Mouse (Mus musculus): Measurements from ENCODE around the gene Pate2. TPM values are rescaled to one million over a fixed set of nuclear protein-coding genes. Genes with fewer than 3 reads are reported as not detected.
"Not testable (repeated sequence)": the region's sequence is repeated elsewhere in the genome, so short reads cannot be mapped to it uniquely, and the experiment has no call there.

Pate2 gene
- polyA plus RNA-seq, 1 experiment from 2014 or later: 0.97 TPM

DNA sequence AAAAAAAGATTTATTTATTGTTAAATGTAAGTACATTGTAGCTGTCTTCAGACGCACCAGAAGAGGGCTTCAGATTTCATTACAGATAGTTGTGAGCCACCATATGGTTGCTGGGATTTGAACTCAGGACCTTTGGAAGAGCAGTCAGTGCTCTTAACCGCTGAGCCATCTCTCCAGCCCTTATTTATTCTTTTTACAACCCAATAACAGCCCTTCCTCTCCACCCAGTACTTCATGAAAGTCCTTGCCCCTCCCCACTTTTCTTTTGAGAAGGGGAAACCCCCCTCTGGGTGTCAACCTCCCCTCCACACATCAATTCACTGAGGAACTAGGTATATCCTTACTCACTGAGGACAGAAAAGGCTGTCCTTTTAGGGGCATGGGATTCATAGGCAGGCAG is 46.7 kb downstream of the Pate2 start:
- H3K36me3 ChIP-seq; H3K9me3 ChIP-seq; H3K4me2 ChIP-seq; H3K27ac ChIP-seq (replicated peaks); H3K9ac ChIP-seq; ATAC-seq (ENCODE audit: low FRiP score, low read depth); H3K27me3 ChIP-seq; H3K4me1 ChIP-seq (replicated peaks); H3K4me3 ChIP-seq: not testable (repeated sequence)
- WGBS: 76% methylated on average over 2 of the region's 2 CpGs

DNA sequence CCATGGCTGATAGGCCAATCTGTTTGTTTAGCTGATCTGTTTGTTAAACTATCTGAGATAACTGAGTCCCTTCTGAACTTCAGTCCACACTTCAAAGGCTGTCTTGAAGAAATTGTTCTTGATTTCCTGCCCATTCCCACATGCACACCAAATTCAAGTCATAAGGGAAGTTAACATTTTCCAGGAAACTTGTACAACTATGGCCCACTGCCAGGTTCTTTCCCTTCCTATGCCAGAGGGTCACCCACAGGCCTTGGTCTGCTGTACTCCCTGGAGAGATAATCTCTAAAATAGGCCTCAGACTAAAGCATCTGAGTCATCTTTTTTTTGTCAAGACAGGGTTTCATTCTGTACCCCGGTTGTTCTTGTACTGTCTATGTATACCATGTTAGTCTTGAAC is 62.9 kb downstream of the Pate2 start:
- H3K4me1 ChIP-seq (replicated peaks): no peaks in the 10 kb centered on the region
- H3K27me3 ChIP-seq: no peaks in the 10 kb centered on the region
- no peak overlapping the region for H3K9ac ChIP-seq
- WGBS: 100% methylated on average over 1 of the region's 1 CpGs
- H3K4me2 ChIP-seq: no peak overlapping the region
- H3K27ac ChIP-seq (replicated peaks): no peak overlapping the region
- ATAC-seq (ENCODE audit: low FRiP score, low read depth): no peak
- H3K9me3 ChIP-seq: no peaks in the 10 kb centered on the region
- H3K36me3 ChIP-seq: no peaks in the 10 kb centered on the region
- no peak overlapping the region for H3K4me3 ChIP-seq

DNA sequence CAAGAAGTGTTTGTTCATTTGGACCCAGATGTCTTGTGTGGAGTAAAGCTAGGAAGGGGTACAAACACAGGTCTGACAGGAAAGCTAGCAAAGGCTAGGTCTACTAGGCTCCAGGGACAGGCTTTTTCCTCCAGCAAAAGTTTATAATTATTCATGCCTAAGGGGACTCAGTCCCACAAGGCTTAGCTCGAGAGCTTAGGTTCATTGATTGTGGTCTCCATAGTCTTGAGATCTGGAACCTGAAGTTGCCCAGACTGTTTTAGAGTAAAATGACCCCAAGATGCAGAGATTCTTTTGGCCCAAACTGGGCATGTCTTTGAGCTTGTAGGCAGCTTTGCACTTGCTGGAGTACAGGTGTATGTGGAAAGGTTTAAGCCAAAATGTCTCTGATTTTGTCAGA is 78.0 kb downstream of the Pate2 start, which contains the start of gene Pate3:
Gene Pate3 (minus strand): TSS at position 101 of the 400 bp plus-strand sequence.
- Histone ChIP-seq H3K4me3 (no peak within 1 kb of the TSS), H3K4me2 (no peak within 1 kb of the TSS), H3K4me1 (replicated peaks) (no peaks in the 10 kb centered on the region), H3K9me3 (no peaks in the 10 kb centered on the region), H3K27me3 (no peaks in the 10 kb centered on the region), H3K27ac (replicated peaks) (no peak within 1 kb of the TSS), H3K36me3 (no peaks in the 10 kb centered on the region), H3K9ac (no peak within 1 kb of the TSS)
- 90% methylated on average over 1 of the region's 1 CpGs for WGBS
- no peak for ATAC-seq (ENCODE audit: low FRiP score, low read depth)

DNA sequence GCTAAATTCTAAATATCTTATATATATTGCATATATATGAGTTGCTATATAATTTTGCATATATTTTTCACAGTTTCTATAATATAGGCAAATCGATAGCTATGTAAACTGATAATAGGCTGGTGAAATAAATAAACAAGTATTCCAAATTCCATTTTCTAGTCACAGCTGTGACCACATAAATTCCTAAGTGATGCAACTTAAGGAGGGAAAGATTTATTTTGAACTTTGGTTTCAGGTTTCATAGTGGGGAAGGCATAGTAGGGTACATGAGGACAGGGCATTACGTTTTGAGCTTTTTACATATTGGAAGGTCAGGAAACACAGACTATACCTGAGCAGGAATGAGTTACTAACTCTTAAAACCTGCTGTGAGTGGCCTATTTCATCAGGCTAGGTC is 103.5 kb downstream of the Pate2 start:
- no peaks in the 10 kb centered on the region for H3K36me3 ChIP-seq
- no peak for ATAC-seq (ENCODE audit: low FRiP score, low read depth)
- no peaks in the 10 kb centered on the region for H3K9me3 ChIP-seq
- H3K27me3 ChIP-seq: no peaks in the 10 kb centered on the region
- WGBS: 82% methylated on average over 2 of the region's 2 CpGs
- H3K4me1 ChIP-seq (replicated peaks): no peaks in the 10 kb centered on the region
- H3K9ac ChIP-seq: no peak overlapping the region
- H3K4me3 ChIP-seq: no peak overlapping the region
- no peak overlapping the region for H3K27ac ChIP-seq (replicated peaks)
- no peak overlapping the region for H3K4me2 ChIP-seq

DNA sequence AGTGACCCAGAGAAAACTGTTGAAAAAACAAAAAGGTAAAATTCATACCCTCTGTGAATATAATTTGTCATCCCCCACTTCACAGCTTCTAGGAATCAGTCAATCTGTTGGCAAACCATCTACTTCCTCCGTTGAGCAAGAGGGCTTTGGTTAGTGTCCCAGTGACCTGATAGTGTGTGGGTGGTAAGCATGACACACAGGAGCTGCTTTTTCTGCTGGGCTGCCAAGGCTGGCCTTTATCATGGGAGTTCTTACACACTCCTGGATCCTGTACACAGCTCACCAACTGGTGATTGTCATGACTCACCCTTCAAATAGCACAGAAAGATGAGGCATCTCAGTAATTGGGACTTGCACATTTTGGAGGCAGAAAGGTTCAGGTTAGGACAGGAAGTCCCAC is 116.9 kb downstream of the Pate2 start, which contains the start of gene Pate1:
Gene Pate1 (minus strand): TSS at position 378 of the 400 bp plus-strand sequence.
- H3K27ac ChIP-seq (replicated peaks): no peak within 1 kb of the TSS
- no peaks in the 10 kb centered on the region for H3K27me3 ChIP-seq
- H3K4me1 ChIP-seq (replicated peaks): no peaks in the 10 kb centered on the region
- ATAC-seq (ENCODE audit: low FRiP score, low read depth): no peak
- H3K36me3 ChIP-seq: no peaks in the 10 kb centered on the region
- H3K4me2 ChIP-seq: no peak within 1 kb of the TSS
- WGBS: 59% methylated on average over 1 of the region's 1 CpGs
- H3K9me3 ChIP-seq: no peaks in the 10 kb centered on the region
- no peak within 1 kb of the TSS for H3K9ac ChIP-seq
- H3K4me3 ChIP-seq: no peak within 1 kb of the TSS

DNA sequence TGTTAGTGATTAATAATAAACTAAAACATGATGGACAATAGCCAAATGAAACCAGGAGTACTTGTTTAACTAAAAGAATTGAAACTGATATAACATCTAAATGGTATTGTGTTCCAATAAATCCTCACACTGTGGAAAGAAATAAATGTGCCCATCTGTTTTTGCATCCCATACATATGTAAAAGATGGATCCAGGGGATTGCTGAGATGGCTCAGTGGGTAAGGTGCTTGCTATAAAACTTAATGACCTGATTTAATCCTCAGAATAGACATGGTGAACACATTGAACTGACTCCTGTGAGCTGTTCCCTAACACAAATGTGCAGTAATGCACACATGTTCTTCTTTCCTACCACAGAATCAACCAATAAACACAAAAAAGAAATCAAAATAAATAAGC is 121.8 kb downstream of the Pate2 start:
- Histone ChIP-seq H3K9ac (no peak overlapping the region), H3K4me2 (no peak overlapping the region), H3K9me3 (no peaks in the 10 kb centered on the region), H3K36me3 (no peaks in the 10 kb centered on the region), H3K27ac (replicated peaks) (no peak overlapping the region), H3K27me3 (no peaks in the 10 kb centered on the region), H3K4me3 (no peak overlapping the region), H3K4me1 (replicated peaks) (no peaks in the 10 kb centered on the region)
- ATAC-seq (ENCODE audit: low FRiP score, low read depth): no peak

DNA sequence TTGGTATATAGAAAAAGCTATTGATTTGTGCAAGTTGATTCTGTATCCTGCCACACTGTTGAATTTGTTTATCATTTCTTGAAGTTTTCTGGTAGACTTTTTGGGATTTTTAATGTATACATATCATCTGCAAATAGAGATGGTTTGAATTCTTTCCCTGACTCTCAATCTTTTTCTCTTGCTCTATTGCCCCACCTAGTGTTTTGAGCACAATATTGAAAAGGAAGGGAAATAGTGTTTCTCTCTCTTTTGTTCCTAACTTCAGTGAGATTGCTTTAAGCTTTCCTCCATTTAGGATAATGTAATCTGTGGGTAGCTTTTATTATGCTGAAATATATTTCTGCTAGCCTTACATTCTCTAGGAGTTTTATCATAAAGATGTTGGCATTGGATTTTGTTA is 137.2 kb downstream of the Pate2 start:
- no peak overlapping the region for H3K4me2 ChIP-seq
- H3K4me3 ChIP-seq: no peak overlapping the region
- H3K9ac ChIP-seq: no peak overlapping the region
- no peak overlapping the region for H3K27ac ChIP-seq (replicated peaks)
- H3K27me3 ChIP-seq: no peaks in the 10 kb centered on the region
- no peaks in the 10 kb centered on the region for H3K4me1 ChIP-seq (replicated peaks)
- H3K36me3 ChIP-seq: no peaks in the 10 kb centered on the region
- no peak for ATAC-seq (ENCODE audit: low FRiP score, low read depth)
- no peaks in the 10 kb centered on the region for H3K9me3 ChIP-seq

Other genes starting within 250 kb of the Pate2 start
- 2.8 and 5.2 TPM in 2 replicates for gene Cdon, start 149.2 kb upstream of the Pate2 start, polyA plus RNA-seq (2015; fragmentation: Nextera tagmentation; extraction: Ambion mirVana)
- not detected in 2 replicates for gene Gm1113, start 52.0 kb upstream of the Pate2 start, polyA plus RNA-seq (2015; fragmentation: Nextera tagmentation; extraction: Ambion mirVana)
- 26.4 and 28.7 TPM in 2 replicates for gene Ddx25, start 11.8 kb upstream of the Pate2 start, polyA plus RNA-seq (2015; fragmentation: Nextera tagmentation; extraction: Ambion mirVana)
- gene Pus3, start 11.7 kb upstream of the Pate2 start, polyA plus RNA-seq (2015; fragmentation: Nextera tagmentation; extraction: Ambion mirVana): 15.6 and 16.6 TPM in 2 replicates
- gene Hyls1, start 114 bp downstream of the Pate2 start, polyA plus RNA-seq (2015; fragmentation: Nextera tagmentation; extraction: Ambion mirVana): 15.3 and 16.2 TPM in 2 replicates
- not detected in 2 replicates for gene Pate4, start 41.7 kb downstream of the Pate2 start, polyA plus RNA-seq (2015; fragmentation: Nextera tagmentation; extraction: Ambion mirVana)
- gene Pate3, start 77.9 kb downstream of the Pate2 start, polyA plus RNA-seq (2015; fragmentation: Nextera tagmentation; extraction: Ambion mirVana): not detected in 2 replicates
- gene Pate1, start 117.1 kb downstream of the Pate2 start, polyA plus RNA-seq (2015; fragmentation: Nextera tagmentation; extraction: Ambion mirVana): 0.09 TPM in 1 of 2 replicates, not detected in the other
- not detected in 2 replicates for gene Gm17677, start 170.8 kb downstream of the Pate2 start, polyA plus RNA-seq (2015; fragmentation: Nextera tagmentation; extraction: Ambion mirVana)
- not detected in 2 replicates for gene Gm17727, start 207.8 kb downstream of the Pate2 start, polyA plus RNA-seq (2015; fragmentation: Nextera tagmentation; extraction: Ambion mirVana)
- not detected in 2 replicates for gene Gm27235, start 219.8 kb downstream of the Pate2 start, polyA plus RNA-seq (2015; fragmentation: Nextera tagmentation; extraction: Ambion mirVana)
- not detected in 2 replicates for gene D730048I06Rik, start 219.8 kb downstream of the Pate2 start, polyA plus RNA-seq (2015; fragmentation: Nextera tagmentation; extraction: Ambion mirVana)